Mouse (Mus musculus) stomach, embryonic 14.5 days (tissue): ENCODE measurements at regions not wholly inside any gene's neighbourhood (a gene's known extent, or its start where the extent isn't known, plus 50 kb on each side); places are given as distances from the start of the nearest gene placed in this dataset.

Source experiments
- ATAC-seq: fragments of 200-750 bp; cut with Nextera tagmentation; 2 replicates; pipeline ENCODE4 v1.8.0; 2017; ENCODE audit warnings: low read depth, moderate TSS enrichment; ENCODE audit not compliant: insufficient number of reproducible peaks, insufficient read depth, low FRiP score
- H3K27ac ChIP-seq: fragments of 300-500 bp; sonication (generic); 2 replicates; pipeline ENCODE4 v1.5.1; 2014; ENCODE audit warnings: mild to moderate bottlenecking, low read length, moderate library complexity, mixed read lengths
- H3K27me3 ChIP-seq: fragments of 300-500 bp; sonication (generic); 2 replicates; pipeline ENCODE4 v1.6.1; 2014; ENCODE audit warnings: low read length, control low read depth, mixed read lengths; ENCODE audit not compliant: control insufficient read depth, insufficient read depth
- H3K36me3 ChIP-seq: fragments of 300-500 bp; sonication (generic); 2 replicates; pipeline ENCODE4 v1.6.1; 2014; ENCODE audit warnings: mild to moderate bottlenecking, control low read depth, low read length, moderate library complexity, mixed read lengths; ENCODE audit not compliant: control insufficient read depth, insufficient read depth
- H3K4me1 ChIP-seq: fragments of 300-500 bp; sonication (generic); 2 replicates; pipeline ENCODE4 v1.6.1; 2014; ENCODE audit warnings: low read length, control low read depth, mixed read lengths; ENCODE audit not compliant: control insufficient read depth, insufficient read depth
- H3K4me2 ChIP-seq: fragments of 300-500 bp; sonication (generic); replicated peaks from 2 replicates; pipeline ENCODE4 v1.6.1; 2014; ENCODE audit warnings: low read depth, low read length, control low read depth
- H3K4me3 ChIP-seq: fragments of 300-500 bp; sonication (generic); 2 replicates; pipeline ENCODE4 v1.5.1; 2014; ENCODE audit warnings: low read depth, low read length, control low read depth
- H3K9ac ChIP-seq: fragments of 300-500 bp; sonication (generic); replicated peaks from 2 replicates; pipeline ENCODE4 v1.6.1; 2014; ENCODE audit warnings: low read depth, mild to moderate bottlenecking, control low read depth, low read length, moderate library complexity, mixed read lengths
- H3K9me3 ChIP-seq: fragments of 300-500 bp; sonication (generic); 2 replicates; pipeline ENCODE4 v1.6.1; 2016; ENCODE audit warnings: low read depth, low read length, control low read depth; ENCODE audit not compliant: control insufficient read depth
- WGBS: fragments of 180-500 bp; shearing (Covaris S2); extraction: QIAGEN DNeasy Blood & Tissue Kit; methylation state at CpG from one replicate; pipeline ENCODE4 v1.1.7; 2014; 5-methylcytosine and 5-hydroxymethylcytosine counted together

DNA sequence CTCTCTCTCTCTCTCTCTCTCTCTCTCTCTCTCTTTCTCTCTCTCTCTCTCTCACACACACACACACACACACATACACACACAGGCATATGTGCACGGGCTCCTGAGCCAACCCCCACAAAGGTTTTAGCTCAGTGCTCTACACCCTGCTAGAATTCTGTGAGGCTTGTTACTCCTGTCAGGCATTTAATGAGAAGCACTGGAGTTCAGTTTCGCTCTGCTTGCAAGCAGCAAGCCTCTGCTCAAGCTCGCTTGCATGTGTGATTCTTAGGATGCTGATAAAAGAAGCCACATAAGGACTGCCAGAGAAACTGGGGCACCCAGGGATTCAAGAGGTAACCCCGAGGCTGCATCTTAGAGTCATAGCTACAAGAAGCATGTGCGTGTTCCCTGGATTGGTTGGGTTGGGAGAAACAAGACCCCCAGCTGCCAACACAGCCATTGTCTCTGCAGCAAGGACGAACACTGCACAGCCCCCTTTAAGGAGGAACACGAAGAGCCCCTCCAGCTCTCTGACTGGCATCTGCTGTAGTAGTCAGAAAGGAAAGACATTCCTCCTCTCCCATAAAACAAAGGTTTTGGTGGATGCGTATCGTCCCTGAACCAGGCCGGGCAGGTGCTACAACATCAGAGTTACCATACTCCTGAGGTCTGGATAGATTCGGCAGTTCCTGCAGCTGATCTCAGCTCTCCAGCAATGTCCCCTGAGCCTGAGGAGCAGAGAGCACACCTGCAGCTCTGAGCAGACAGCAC lies 62.4 kb upstream of the Cdh4 start:
- Histone ChIP-seq H3K9ac (no peak overlapping the region), H3K27ac (0 out of 2 replicates have a peak overlapping the region, but pooled peaks have one; percentile 6), H3K36me3 (no peaks in the 10 kb centered on the region), H3K27me3 (no peaks in the 10 kb centered on the region), H3K4me2 (no peak overlapping the region), H3K9me3 (no peaks in the 10 kb centered on the region; the same call in 1 of the 2 replicates), H3K4me3 (no peak overlapping the region), H3K4me1 (peaks cover 10% of the 10 kb centered on the region; the same call in 1 of the 2 replicates)
- ATAC-seq, result no peak
- WGBS, result 57% methylated on average over 11 of the region's 11 CpGs

DNA sequence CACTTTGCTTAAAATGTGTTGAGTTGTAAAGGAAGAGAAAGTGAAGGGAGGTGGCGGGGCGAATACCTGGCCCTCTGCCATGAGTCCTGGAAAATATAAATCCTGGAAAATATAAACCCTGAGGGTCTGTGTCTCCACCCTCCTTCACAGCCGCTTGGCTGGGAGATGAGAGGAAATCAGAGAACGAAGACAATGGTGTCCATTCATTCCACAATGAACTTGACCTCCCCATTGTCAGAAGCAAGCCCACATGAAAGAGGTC lies 61.9 kb upstream of the Cdh4 start:
- ATAC-seq, result no peak
- H3K27ac ChIP-seq, result no peak overlapping the region
- H3K4me3 ChIP-seq, result no peak overlapping the region
- peaks cover 10% of the 10 kb centered on the region; the same call in 1 of the 2 replicates for H3K4me1 ChIP-seq
- H3K36me3 ChIP-seq, result no peaks in the 10 kb centered on the region
- H3K27me3 ChIP-seq, result no peaks in the 10 kb centered on the region
- no peaks in the 10 kb centered on the region; the same call in 1 of the 2 replicates for H3K9me3 ChIP-seq
- no peak overlapping the region for H3K4me2 ChIP-seq
- 26% methylated on average over 4 of the region's 4 CpGs for WGBS
- H3K9ac ChIP-seq, result no peak overlapping the region

DNA sequence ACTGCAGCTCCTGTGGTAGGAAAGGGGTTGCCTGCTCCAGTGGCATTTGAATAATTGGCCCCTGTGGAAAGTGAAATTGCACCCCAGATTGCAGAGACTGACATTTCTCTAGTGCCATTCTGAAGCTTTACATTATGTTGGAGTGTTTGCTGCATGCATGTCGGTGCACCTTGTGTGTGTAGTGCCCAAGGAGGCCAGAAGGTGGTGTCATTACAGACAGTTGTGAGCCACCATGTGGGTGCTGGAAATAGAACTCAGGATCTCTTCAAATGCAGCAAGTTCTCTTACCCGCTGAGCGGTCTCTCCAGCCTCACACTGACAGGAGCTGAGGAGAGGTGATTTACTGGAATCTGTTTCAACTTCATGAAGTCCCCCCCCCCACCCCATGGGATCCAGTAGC lies 60.3 kb upstream of the Cdh4 start:
- H3K4me3 ChIP-seq, result no peak overlapping the region
- ATAC-seq, result no peak
- 97% methylated on average over 3 of the region's 3 CpGs for WGBS
- H3K27me3 ChIP-seq, result no peaks in the 10 kb centered on the region
- H3K4me2 ChIP-seq, result no peak overlapping the region
- H3K9me3 ChIP-seq, result no peaks in the 10 kb centered on the region; the same call in 1 of the 2 replicates
- H3K36me3 ChIP-seq, result no peaks in the 10 kb centered on the region
- H3K27ac ChIP-seq, result no peak overlapping the region
- H3K4me1 ChIP-seq, result peaks cover 10% of the 10 kb centered on the region; the same call in 1 of the 2 replicates
- no peak overlapping the region for H3K9ac ChIP-seq

DNA sequence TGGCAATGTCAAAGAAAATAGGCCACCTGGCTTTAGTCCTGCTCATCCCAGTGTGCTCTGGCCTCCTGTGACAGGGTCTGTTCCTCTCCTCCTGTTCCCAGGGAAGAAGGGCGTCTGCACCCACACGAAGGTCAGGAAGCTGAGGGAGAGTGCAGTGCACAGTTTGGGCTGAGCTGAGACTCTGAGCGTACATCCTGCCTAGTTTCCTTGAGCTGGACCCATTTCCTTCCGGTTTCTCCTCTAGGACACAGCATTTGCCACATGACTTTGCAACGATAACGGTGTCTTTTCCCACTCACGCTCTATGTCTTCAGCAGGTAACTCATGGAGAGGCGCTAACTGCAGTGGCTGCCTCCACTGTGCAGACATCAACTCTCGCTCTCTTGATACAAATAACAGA lies 59.6 kb upstream of the Cdh4 start:
- no peak overlapping the region for H3K4me2 ChIP-seq
- WGBS, result 80% methylated on average over 9 of the region's 9 CpGs
- H3K27ac ChIP-seq, result no peak overlapping the region
- no peaks in the 10 kb centered on the region for H3K27me3 ChIP-seq
- H3K36me3 ChIP-seq, result no peaks in the 10 kb centered on the region
- H3K4me1 ChIP-seq, result peaks cover 10% of the 10 kb centered on the region; the same call in 1 of the 2 replicates
- H3K4me3 ChIP-seq, result no peak overlapping the region
- no peak for ATAC-seq
- no peaks in the 10 kb centered on the region; the same call in 1 of the 2 replicates for H3K9me3 ChIP-seq
- H3K9ac ChIP-seq, result no peak overlapping the region

DNA sequence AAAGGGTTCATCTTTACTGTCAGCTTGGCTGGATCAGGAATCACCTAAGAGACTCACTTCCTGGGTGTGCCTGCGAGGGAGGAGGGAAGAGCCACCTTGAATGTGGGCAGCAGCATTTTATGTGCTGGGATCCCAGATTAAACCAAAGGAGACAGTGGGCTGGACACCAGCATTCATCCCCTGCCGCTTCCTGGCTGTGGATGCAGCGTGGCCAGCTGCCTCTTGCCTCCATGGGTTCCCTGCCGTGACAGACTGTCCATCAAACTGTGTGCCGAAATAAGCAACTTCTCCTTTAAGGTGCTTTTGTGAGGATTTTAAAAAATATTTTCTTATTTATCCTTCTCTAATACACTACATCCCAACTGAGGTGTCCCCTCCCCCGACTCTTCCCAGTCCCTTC lies 55.4 kb upstream of the Cdh4 start:
- Histone ChIP-seq H3K9me3 (no peaks in the 10 kb centered on the region; the same call in 1 of the 2 replicates), H3K4me3 (no peak overlapping the region), H3K4me1 (peaks cover 11% of the 10 kb centered on the region; the same call in 1 of the 2 replicates), H3K9ac (no peak overlapping the region), H3K4me2 (no peak overlapping the region), H3K27ac (no peak overlapping the region), H3K36me3 (no peaks in the 10 kb centered on the region), H3K27me3 (no peaks in the 10 kb centered on the region)
- WGBS, result 81% methylated on average over 6 of the region's 6 CpGs
- no peak for ATAC-seq

DNA sequence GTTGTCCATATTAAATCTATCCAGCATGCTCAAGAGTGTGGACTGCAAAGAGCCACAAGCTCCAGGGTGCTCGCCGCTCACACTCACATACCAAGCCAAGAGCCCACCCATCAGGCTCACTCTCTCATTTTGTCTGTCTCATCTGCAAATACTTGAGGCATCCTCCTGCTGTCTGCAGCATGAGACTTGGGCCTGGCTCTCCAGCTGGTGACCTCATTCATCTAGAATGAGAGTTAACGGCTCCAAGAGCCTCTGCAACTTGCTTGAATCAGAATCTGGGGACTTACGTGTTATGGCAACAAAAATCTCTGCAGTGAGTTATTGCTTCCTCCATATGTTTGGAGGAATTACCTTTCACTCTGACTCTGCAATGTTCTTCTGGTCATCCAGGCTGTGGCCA lies 51.7 kb upstream of the Cdh4 start:
- no peak overlapping the region for H3K4me3 ChIP-seq
- H3K4me2 ChIP-seq, result no peak overlapping the region
- H3K36me3 ChIP-seq, result no peaks in the 10 kb centered on the region
- 30% methylated on average over 4 of the region's 4 CpGs for whole genome bisulfite sequencing
- no peak overlapping the region for H3K9ac ChIP-seq
- no peaks in the 10 kb centered on the region for H3K9me3 ChIP-seq
- H3K4me1 ChIP-seq, result peaks cover 11% of the 10 kb centered on the region; the same call in 1 of the 2 replicates
- ATAC-seq, result 0 out of 2 replicates have a peak, but pooled peaks have one; percentile 11
- H3K27me3 ChIP-seq, result no peaks in the 10 kb centered on the region
- peak overlapping the region; percentile 39; the same call in 1 of the 2 replicates for H3K27ac ChIP-seq

DNA sequence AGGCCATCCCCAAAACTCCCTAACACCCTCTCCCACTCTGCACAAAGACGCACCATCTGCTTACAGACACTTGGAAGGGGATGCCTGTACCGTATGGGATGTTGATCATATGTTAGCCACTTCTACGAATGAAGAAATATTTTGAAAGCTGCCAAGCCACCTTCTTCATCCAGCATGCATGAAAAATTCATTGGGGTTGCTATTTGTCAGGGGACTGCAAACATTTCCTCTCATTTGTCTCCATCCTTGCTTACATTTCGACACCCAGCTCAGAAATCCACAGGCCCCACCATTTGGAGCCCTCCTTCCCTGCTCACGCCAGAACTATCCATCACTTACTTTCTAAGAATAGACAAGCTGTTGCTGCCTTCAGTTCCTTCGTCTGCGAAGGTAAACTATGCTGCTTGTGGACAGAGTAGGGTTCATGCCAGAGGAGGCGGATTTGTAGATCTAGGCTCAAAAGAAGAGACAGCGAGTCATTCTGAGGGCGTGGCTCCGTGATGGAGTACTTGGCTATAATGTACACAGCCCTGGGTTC lies 51.2 kb upstream of the Cdh4 start:
- ATAC-seq, result peak; percentile 69; the same call in 1 of the 2 replicates

More for the DNA sequence above, 51.2 kb upstream of the Cdh4 start:
- peaks cover 11% of the 10 kb centered on the region; the same call in 1 of the 2 replicates for H3K4me1 ChIP-seq
- H3K4me2 ChIP-seq, result no peak overlapping the region
- 20% methylated on average over 11 of the region's 11 CpGs for WGBS
- no peaks in the 10 kb centered on the region for H3K27me3 ChIP-seq
- H3K4me3 ChIP-seq, result no peak overlapping the region
- H3K27ac ChIP-seq, result peak overlapping the region; percentile 39; the same call in 1 of the 2 replicates
- no peaks in the 10 kb centered on the region for H3K9me3 ChIP-seq
- H3K9ac ChIP-seq, result no peak overlapping the region
- no peaks in the 10 kb centered on the region for H3K36me3 ChIP-seq
